Mouse (Mus musculus) bone marrow macrophage, adult 2 months (primary cell): ENCODE results near the gene Gm17606.

Experiments
- CTCF ChIP-seq: IDR thresholded peaks from 2 replicates; pipeline ENCODE4 v1.5.1; 2012; ENCODE audit warnings: low read depth, mild to moderate bottlenecking, low read length, moderate library complexity
- POLR2A ChIP-seq: IDR thresholded peaks from 2 replicates; pipeline ENCODE4 v1.6.1; 2012; ENCODE audit warnings: mild to moderate bottlenecking, low read depth, low read length, borderline replicate concordance

GRCm38 (mm10) chr14:54636954-54637353 lies 3.8 kb upstream of the Gm17606 start:
- TF ChIP-seq POLR2A = no peak
- peak; percentile 87 for TF ChIP-seq CTCF
